Mouse (Mus musculus) C2C12 (cell line): ENCODE data around the gene B3gnt4.

Experiments
- CTCF ChIP-seq: IDR thresholded peaks from one replicate; pipeline ENCODE4 v1.5.1; 2011; ENCODE audit not compliant: control insufficient read depth, insufficient read depth, insufficient read length
- MAX ChIP-seq: IDR thresholded peaks from one replicate; pipeline ENCODE4 v1.6.1; 2011; ENCODE audit warnings: mild to moderate bottlenecking, control low read depth
- MYOD1 ChIP-seq: IDR thresholded peaks from one replicate; pipeline ENCODE4 v1.6.1; 2011; ENCODE audit warnings: low read depth; ENCODE audit not compliant: control insufficient read depth, insufficient read length
- MYOG ChIP-seq: IDR thresholded peaks from one replicate; pipeline ENCODE4 v1.6.1; 2011; ENCODE audit not compliant: control insufficient read depth, insufficient read length; ENCODE audit errors: extremely low read depth
- USF1 ChIP-seq: IDR thresholded peaks from one replicate; pipeline ENCODE4 v1.6.1; 2011; ENCODE audit warnings: low read depth, mild to moderate bottlenecking, control low read depth, moderate library complexity

DNA sequence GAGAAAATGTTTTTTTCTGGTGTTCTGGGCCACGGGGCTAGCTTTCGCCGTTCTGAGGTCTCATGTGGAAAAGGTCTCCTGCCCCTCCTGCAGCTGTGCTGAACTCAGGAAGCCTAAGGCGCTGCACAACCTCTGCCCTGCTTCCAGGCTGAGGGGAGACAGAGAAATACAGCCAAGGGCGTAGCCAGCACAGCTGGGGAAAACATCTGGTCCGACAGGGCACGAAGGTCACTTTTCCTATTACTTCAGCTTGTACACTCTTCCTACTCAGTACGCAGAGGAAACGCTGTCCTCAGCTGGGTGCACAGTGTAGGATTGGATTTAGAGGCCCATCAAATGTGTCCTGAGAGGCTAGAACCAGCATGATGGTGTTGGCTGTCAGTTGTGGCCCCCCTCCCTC is 20.3 kb upstream of the B3gnt4 start:
- TF ChIP-seq MYOD1 = no peak
- no peak for TF ChIP-seq CTCF
- no peak for TF ChIP-seq USF1
- no peak for TF ChIP-seq MAX
- TF ChIP-seq MYOG = no peak
